Mouse (Mus musculus) colon, adult 2 months (tissue): ENCODE results near the gene Pipox. TPM values are rescaled to one million over a fixed set of nuclear protein-coding genes. Genes with fewer than 3 reads are reported as not detected.

Experiments used
- polyA plus RNA-seq: library from polyadenylated mRNA; depleted of rRNA; stranded (reverse); fragments of >200 nt; gene quantifications from 2 replicates; pipeline ENCODE4 v1.2.3, GENCODE M21; 2012; rRNA removed

The Pipox gene
- 0.64 and 0.74 TPM in 2 replicates for polyA plus RNA-seq

GRCm38 (mm10) chr11:77893787-77894718, at the start of gene Pipox:
Gene Pipox (minus strand): TSS chr11:77894096.

GRCm38 (mm10) chr11:77930751-77931540, 37.0 kb upstream of the Pipox start, which contains the start of gene Sez6:
Gene Sez6 (plus strand): TSS chr11:77930800.

Other genes with a start within 250 kb of the Pipox start
- 10.1 and 12.6 TPM in 2 replicates for gene Nufip2, start 207.9 kb downstream of the Pipox start, polyA plus RNA-seq
- gene Cryba1, start 168.8 kb downstream of the Pipox start, polyA plus RNA-seq, result not detected in 2 replicates
- gene Myo18a, start 130.8 kb downstream of the Pipox start, polyA plus RNA-seq, result 109 and 119 TPM in 2 replicates
- not detected in 2 replicates for gene Gm10277, start 106.3 kb downstream of the Pipox start, polyA plus RNA-seq
- 1.0 and 1.2 TPM in 2 replicates for gene Sez6, start 36.7 kb upstream of the Pipox start, polyA plus RNA-seq
- gene Phf12, start 88.7 kb upstream of the Pipox start, polyA plus RNA-seq, result 50.8 and 51.8 TPM in 2 replicates
- 10.2 and 13.2 TPM in 2 replicates for gene Dhrs13, start 138.2 kb upstream of the Pipox start, polyA plus RNA-seq
- 48.6 and 62.6 TPM in 2 replicates for gene Flot2, start 143.8 kb upstream of the Pipox start, polyA plus RNA-seq
- gene Eral1, start 186.3 kb upstream of the Pipox start, polyA plus RNA-seq, result 25.8 and 27.9 TPM in 2 replicates
- gene Fam222b, start 200.6 kb upstream of the Pipox start, polyA plus RNA-seq, result 14.6 and 14.8 TPM in 2 replicates